Mouse (Mus musculus) lung, embryonic 15.5 days (tissue): Measurements from ENCODE around the gene Mbip. TPM values are rescaled to one million over a fixed set of nuclear protein-coding genes. Genes with fewer than 3 reads are reported as not detected.

Experiments used
- ATAC-seq: fragments of 200-750 bp; cut with Nextera tagmentation; 2 replicates; pipeline ENCODE4 v1.8.0; 2017; ENCODE audit warnings: moderate number of reproducible peaks, borderline replicate concordance; ENCODE audit not compliant: low FRiP score, low TSS enrichment; ENCODE audit errors: extremely low read depth
- H3K27ac ChIP-seq: fragments of 300-500 bp; sonication (generic); 2 replicates; pipeline ENCODE4 v1.5.1; 2015; ENCODE audit warnings: moderate library complexity, mild to moderate bottlenecking, inconsistent platforms
- H3K27me3 ChIP-seq: fragments of 300-500 bp; sonication (generic); 2 replicates; pipeline ENCODE4 v1.6.1; 2015; ENCODE audit warnings: inconsistent platforms
- H3K36me3 ChIP-seq: fragments of 300-500 bp; sonication (generic); 2 replicates; pipeline ENCODE4 v1.6.1; 2015; ENCODE audit warnings: inconsistent platforms
- H3K4me1 ChIP-seq: fragments of 300-500 bp; sonication (generic); 2 replicates; pipeline ENCODE4 v1.6.1; 2015; ENCODE audit warnings: inconsistent platforms
- H3K4me2 ChIP-seq: fragments of 300-500 bp; sonication (generic); 2 replicates; pipeline ENCODE4 v1.6.1; 2015; ENCODE audit warnings: inconsistent platforms, mild to moderate bottlenecking, moderate library complexity
- H3K4me3 ChIP-seq: fragments of 300-500 bp; sonication (generic); 2 replicates; pipeline ENCODE4 v1.5.1; 2015; ENCODE audit warnings: mild to moderate bottlenecking, inconsistent platforms
- H3K9ac ChIP-seq: fragments of 300-500 bp; sonication (generic); 2 replicates; pipeline ENCODE4 v1.6.1; 2015; ENCODE audit warnings: inconsistent platforms
- H3K9me3 ChIP-seq: fragments of 300-500 bp; sonication (generic); 2 replicates; pipeline ENCODE4 v1.6.1; 2016; ENCODE audit warnings: inconsistent platforms
- WGBS: fragments of 180-500 bp; shearing (Covaris S2); methylation state at CpG from one replicate; pipeline ENCODE4 v1.1.7; 2015; 5-methylcytosine and 5-hydroxymethylcytosine counted together
- polyA plus RNA-seq: library from polyadenylated mRNA; unstranded; fragments of >200 nt; fragmentation: Nextera tagmentation; extraction: Ambion mirVana; gene quantifications from 2 replicates; pipeline ENCODE4 v1.2.1, GENCODE M21; 2015

Gene Mbip
- polyA plus RNA-seq, 1 experiment from 2014 or later: 192 TPM

DNA sequence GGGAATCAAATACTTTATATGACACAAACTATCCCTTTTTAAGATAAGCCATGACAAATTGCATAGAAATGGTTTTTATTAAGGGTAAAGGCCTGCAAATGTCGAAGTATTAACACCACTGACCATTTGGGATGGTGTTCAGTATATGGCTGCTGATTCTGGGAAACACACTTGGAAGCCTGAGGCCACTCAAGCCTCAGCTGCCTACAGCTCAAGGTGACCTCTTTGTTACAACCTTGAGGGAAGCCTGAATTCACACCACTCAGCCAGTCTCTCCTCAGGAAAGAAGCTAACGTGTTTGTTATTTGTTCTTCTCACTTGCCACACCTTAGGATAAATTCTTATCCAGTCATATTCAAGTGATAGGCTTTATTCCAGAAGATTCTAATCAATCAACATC, 61.5 kb downstream of the Mbip start:
- no peak for ATAC-seq
- WGBS: 67% methylated on average over 2 of the region's 2 CpGs
- H3K4me1 ChIP-seq: no peaks in the 10 kb centered on the region

DNA sequence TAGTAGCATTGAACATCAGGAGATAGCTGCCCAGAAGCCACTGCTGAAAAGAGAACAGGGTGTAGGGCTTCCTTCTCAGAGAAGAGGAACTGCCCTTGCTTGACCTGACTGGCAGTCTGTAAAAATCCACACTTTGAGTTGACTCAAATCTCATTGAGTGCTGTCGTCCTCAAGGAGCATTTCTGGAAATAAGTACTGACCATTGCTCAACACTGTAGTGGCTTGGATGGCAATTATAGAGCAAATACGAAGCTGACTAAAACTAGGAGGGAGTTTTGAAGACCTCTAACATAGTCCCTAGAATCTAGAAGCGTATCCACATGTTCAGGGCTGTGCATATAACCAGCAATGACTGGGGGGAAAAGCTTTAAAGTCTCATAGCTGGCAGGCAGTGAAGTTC, 64.0 kb downstream of the Mbip start:
- Histone ChIP-seq H3K27ac (peak overlapping the region; percentile 87), H3K4me2 (no peak overlapping the region), H3K27me3 (no peaks in the 10 kb centered on the region), H3K9ac (no peak overlapping the region), H3K36me3 (no peaks in the 10 kb centered on the region), H3K9me3 (no peaks in the 10 kb centered on the region), H3K4me3 (no peak overlapping the region), H3K4me1 (no peaks in the 10 kb centered on the region)
- no peak for ATAC-seq
- WGBS: 53% methylated on average over 3 of the region's 3 CpGs

More for the DNA sequence above, 61.5 kb downstream of the Mbip start:
- Histone ChIP-seq H3K27me3 (no peaks in the 10 kb centered on the region), H3K4me3 (no peak overlapping the region), H3K36me3 (no peaks in the 10 kb centered on the region), H3K27ac (no peak overlapping the region), H3K9me3 (no peaks in the 10 kb centered on the region), H3K9ac (no peak overlapping the region), H3K4me2 (no peak overlapping the region)

Other genes starting within 250 kb of the Mbip start
- gene Nkx2-1, start 191.0 kb upstream of the Mbip start, polyA plus RNA-seq: 84.7 and 87.6 TPM in 2 replicates